Mouse (Mus musculus) common myeloid progenitor, adult 5-6 weeks (primary cell): Measurements from ENCODE around the gene Mrps6. TPM values are rescaled to one million over a fixed set of nuclear protein-coding genes. Genes with fewer than 3 reads are reported as not detected.
A peak's percentile ranks its signal among the peaks of the same experiment; 100 is the strongest.

ENCODE experiments used
- ATAC-seq: replicated peaks from 2 replicates; pipeline ENCODE4 v1.8.0; 2016; ENCODE audit warnings: low read depth, mild to moderate bottlenecking, moderate TSS enrichment, inconsistent platforms; ENCODE audit not compliant: poor library complexity, severe bottlenecking
- total RNA-seq: library from RNA; stranded (forward); fragments of 200-1000, 187-1606 nt; gene quantifications from 2 replicates; pipeline ENCODE4 v1.2.3, GENCODE M21; 2017

The Mrps6 gene
- total RNA-seq, 1 experiment from 2014 or later = 34.8 TPM

DNA sequence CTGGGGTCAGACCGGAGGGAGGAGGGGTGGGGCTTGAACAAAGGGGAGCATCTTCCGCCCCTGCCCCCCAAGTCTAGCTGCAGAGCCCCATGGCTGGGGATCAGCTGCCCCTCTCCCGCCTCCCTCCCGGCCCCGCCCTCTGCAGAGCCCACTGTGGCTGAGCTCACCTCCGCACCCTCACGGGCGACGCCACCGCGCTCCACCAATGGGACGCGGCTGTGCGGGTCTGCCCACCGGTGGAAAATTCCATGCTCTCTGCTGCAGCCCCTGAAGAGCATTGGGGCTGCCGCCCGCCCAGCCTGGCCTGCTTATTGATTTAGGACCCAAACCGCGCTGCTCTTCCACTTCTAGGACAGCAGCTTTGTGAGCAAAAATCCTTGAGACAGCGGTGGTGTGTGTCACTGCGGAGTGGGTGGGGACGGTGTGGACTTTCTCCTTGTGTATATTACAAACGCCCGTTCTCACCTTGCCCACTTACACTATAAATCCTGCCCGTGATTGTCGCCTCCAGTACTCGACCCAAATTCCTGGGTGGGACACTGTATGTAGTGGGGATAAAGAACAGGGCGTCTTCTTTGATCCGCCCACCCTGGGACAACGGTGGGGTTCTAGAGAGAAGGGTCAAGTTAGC, 100.5 kb downstream of the Mrps6 start:
- peak; percentile 75 for ATAC-seq

DNA sequence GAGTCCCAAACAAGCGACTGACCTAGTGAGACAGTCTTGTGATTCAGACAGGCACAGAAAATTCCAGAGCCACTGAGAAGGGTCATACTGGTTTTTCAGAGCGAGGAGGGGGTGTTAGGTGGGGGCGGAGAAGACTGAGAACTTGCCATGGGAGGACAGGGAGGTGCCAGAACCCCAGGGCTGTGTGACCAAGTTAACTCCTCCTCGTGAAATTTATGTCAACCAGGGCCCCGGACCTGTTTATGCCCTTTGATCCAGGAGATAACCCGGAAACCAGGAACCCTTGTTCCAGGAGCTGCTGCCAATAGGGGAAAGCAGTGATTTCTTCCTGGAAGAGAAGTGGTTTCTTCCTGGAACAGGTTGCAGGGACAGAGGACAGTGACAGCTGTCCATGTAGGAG, 101.0 kb downstream of the Mrps6 start:
- no peak for ATAC-seq

Other genes starting within 250 kb of the Mrps6 start
- gene Gm49711, start within 50 bp of the Mrps6 start, total RNA-seq = not detected in 2 replicates
- gene Slc5a3, start 52 bp downstream of the Mrps6 start, total RNA-seq = 6.2 and 8.0 TPM in 2 replicates
- gene Kcne2, start 234.1 kb downstream of the Mrps6 start, total RNA-seq = not detected in 2 replicates
- 144 and 171 TPM in 2 replicates for gene Smim11, start 243.0 kb downstream of the Mrps6 start, total RNA-seq